Mouse (Mus musculus) left cerebral cortex, adult 9 months (tissue): ENCODE data around the gene RPS10-NUDT3.

Experiments used
- DNase-seq, 2 experiments: peaks; one replicate each; pipeline ENCODE4 v3.0.0; 2022; ENCODE audit warnings: low spot score in 2 of 2

The RPS10-NUDT3 gene

GRCm38 (mm10) chr17:27634871-27635574, at the start of gene RPS10-NUDT3:
Gene RPS10-NUDT3 (minus strand): TSS chr17:27635222.
- DNase-seq: peak; percentile 69 to 86

GRCm38 (mm10) chr17:27678924-27679813, 44.1 kb upstream of the RPS10-NUDT3 start:
- no peak for DNase-seq

- no peak for DNase-seq
Measured at GRCm38 (mm10) chr17:27677756-27678155, 42.7 kb upstream of the RPS10-NUDT3 start.

GRCm38 (mm10) chr17:27676270-27676669, 41.2 kb upstream of the RPS10-NUDT3 start:
- DNase-seq: no peak

GRCm38 (mm10) chr17:27675453-27675852, 40.4 kb upstream of the RPS10-NUDT3 start:
- no peak for DNase-seq

GRCm38 (mm10) chr17:27673945-27674344, 38.9 kb upstream of the RPS10-NUDT3 start:
- no peak for DNase-seq

- no peak for DNase-seq
Measured at GRCm38 (mm10) chr17:27671720-27672119, 36.7 kb upstream of the RPS10-NUDT3 start.

- DNase-seq: no peak
Measured at GRCm38 (mm10) chr17:27658767-27659166, 23.7 kb upstream of the RPS10-NUDT3 start.

- no peak for DNase-seq
Measured at GRCm38 (mm10) chr17:27657123-27657522, 22.1 kb upstream of the RPS10-NUDT3 start.

- DNase-seq: no peak
Measured at GRCm38 (mm10) chr17:27656414-27656813, 21.4 kb upstream of the RPS10-NUDT3 start.

- DNase-seq: peak in 1 of 2 experiments; percentile 84
Measured at GRCm38 (mm10) chr17:27656011-27656399, 21.0 kb upstream of the RPS10-NUDT3 start.

GRCm38 (mm10) chr17:27655089-27656010, 20.3 kb upstream of the RPS10-NUDT3 start, which contains the start of gene Pacsin1:
Gene Pacsin1 (plus strand): TSS chr17:27655509.
- DNase-seq: peak; percentile 65 to 76

- DNase-seq: no peak
Measured at GRCm38 (mm10) chr17:27653253-27653959, 18.4 kb upstream of the RPS10-NUDT3 start.

GRCm38 (mm10) chr17:27652046-27652790, 17.2 kb upstream of the RPS10-NUDT3 start:
- no peak for DNase-seq

- no peak for DNase-seq
Measured at GRCm38 (mm10) chr17:27650586-27650985, 15.6 kb upstream of the RPS10-NUDT3 start.

GRCm38 (mm10) chr17:27650160-27650559, 15.1 kb upstream of the RPS10-NUDT3 start:
- peak in 1 of 2 experiments; percentile 73 for DNase-seq

- DNase-seq: no peak
Measured at GRCm38 (mm10) chr17:27645807-27646206, 10.8 kb upstream of the RPS10-NUDT3 start.

GRCm38 (mm10) chr17:27644572-27644971, 9.6 kb upstream of the RPS10-NUDT3 start:
- DNase-seq: no peak

GRCm38 (mm10) chr17:27643756-27644155, 8.7 kb upstream of the RPS10-NUDT3 start:
- no peak for DNase-seq

- DNase-seq: no peak
Measured at GRCm38 (mm10) chr17:27643101-27643500, 8.1 kb upstream of the RPS10-NUDT3 start.
